Mouse (Mus musculus): ENCODE measurements around the gene Cfap97d2.

GRCm38 (mm10) chr8:13670011-13670471 lies 35.6 kb upstream of the Cfap97d2 start:
- no peak for TF ChIP-seq CTCF (IDR thresholded peaks at IDR 0.05; ENCODE audit: low read depth, low read length)
- TF ChIP-seq POLR2A (IDR thresholded peaks at IDR 0.05; ENCODE audit: borderline replicate concordance, low read depth, low read length) = no peak
